Mouse (Mus musculus): ENCODE results near the gene Sipa1l2. TPM values are rescaled to one million over a fixed set of nuclear protein-coding genes. Genes with fewer than 3 reads are reported as not detected.

Sipa1l2 gene
- polyA plus RNA-seq (2017; shearing (Covaris generic)), result 9.1 TPM

GRCm38 (mm10) chr8:125569533-125570365 lies at the start of gene Sipa1l2:
Gene Sipa1l2, minus strand, starts transcription at chr8:125569808.

Other genes starting within 250 kb of the Sipa1l2 start
- 0.49 TPM for gene Map10, start 100.0 kb upstream of the Sipa1l2 start, polyA plus RNA-seq (2017; shearing (Covaris generic))
- 26.8 TPM for gene Ntpcr, start 160.2 kb upstream of the Sipa1l2 start, polyA plus RNA-seq (2017; shearing (Covaris generic))

Data from naive thymus-derived CD4-positive, alpha-beta T cell, adult 5 months (primary cell).